Mouse (Mus musculus) bone marrow macrophage, adult 2 months (primary cell): ENCODE data around the gene Zpbp2.

ENCODE experiments used
- CTCF ChIP-seq: IDR thresholded peaks from 2 replicates; pipeline ENCODE4 v1.5.1; 2012; ENCODE audit warnings: low read depth, mild to moderate bottlenecking, low read length, moderate library complexity
- POLR2A ChIP-seq: IDR thresholded peaks from 2 replicates; pipeline ENCODE4 v1.6.1; 2012; ENCODE audit warnings: mild to moderate bottlenecking, low read depth, low read length, borderline replicate concordance

GRCm38 (mm10) chr11:98547308-98547693, 3.6 kb upstream of the Zpbp2 start:
- TF ChIP-seq CTCF (no peak), POLR2A (no peak)
